Mouse (Mus musculus): ENCODE data around the gene Ccdc84. TPM values are rescaled to one million over a fixed set of nuclear protein-coding genes. Genes with fewer than 3 reads are reported as not detected.
A peak's percentile ranks its signal among the peaks of the same experiment; 100 is the strongest.
"Not testable (repeated sequence)": the region's sequence is repeated elsewhere in the genome, so short reads cannot be mapped to it uniquely, and the experiment has no call there.

Gene Ccdc84
- polyA plus RNA-seq, 1 experiment from 2014 or later: 36.7 TPM

DNA sequence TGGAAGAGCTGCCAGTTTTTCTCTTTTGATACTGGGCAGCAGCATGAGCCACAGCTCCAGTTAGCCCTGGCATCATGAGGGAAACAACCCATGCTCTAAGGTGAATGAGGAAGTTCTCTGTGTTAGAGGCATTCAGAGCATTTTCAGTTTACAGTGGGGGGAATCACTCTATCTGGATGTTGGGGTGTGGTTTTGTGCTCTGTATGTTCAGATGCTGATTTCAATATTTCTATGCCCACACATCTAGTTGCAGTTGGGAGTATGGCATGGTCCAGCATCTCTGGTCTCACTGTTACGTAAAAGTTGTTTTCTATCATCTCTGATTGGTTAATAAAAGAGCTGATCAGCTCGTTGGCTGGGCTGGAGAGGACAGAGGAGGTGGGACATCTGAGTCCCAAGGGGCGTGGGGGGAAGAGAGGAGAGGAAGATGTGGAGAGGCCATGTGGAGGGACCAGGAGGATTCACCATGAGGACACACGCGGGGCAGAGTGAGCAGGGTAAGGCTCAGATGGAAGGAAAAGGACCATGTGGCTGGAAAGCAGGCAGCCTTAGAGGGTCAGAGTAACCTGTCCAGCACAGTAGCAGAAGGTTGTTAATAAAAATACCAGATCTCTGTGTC is 2.0 kb upstream of the Ccdc84 start:
- H3K9ac ChIP-seq: no peak overlapping the region
- 75% methylated on average over 5 of the region's 5 CpGs for WGBS
- no peaks in the 10 kb centered on the region for H3K27me3 ChIP-seq
- no peaks in the 10 kb centered on the region for H3K9me3 ChIP-seq (replicated peaks)
- H3K4me1 ChIP-seq: peaks cover 6% of the 10 kb centered on the region
- no peak overlapping the region for H3K27ac ChIP-seq
- no peak overlapping the region for H3K4me2 ChIP-seq (replicated peaks)
- 0 out of 2 replicates have a peak, but pooled peaks cover 4% of the 10 kb centered on the region for H3K36me3 ChIP-seq
- no peak overlapping the region for H3K4me3 ChIP-seq
- no peak for ATAC-seq (ENCODE audit: low FRiP score)

DNA sequence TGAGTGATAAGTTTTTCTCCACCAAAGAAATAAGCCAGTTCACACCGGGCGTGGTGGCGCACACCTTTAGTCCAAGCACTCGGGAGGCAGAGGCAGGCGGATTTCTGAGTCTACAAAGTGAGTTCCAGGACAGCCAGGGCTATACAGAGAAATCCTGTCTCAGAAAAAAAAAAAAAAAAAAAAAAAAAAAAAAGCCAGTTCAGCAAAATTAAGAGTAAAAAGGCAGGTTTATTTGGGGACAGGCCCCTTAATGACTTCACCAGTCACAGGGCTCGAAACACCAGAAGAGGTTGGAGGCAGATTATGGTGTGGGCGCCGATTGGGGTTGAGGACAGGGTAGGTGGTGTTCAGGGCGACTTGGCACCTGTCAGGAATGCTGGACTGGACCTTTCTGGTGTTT is 1.4 kb upstream of the Ccdc84 start:
- H3K27ac ChIP-seq; H3K9me3 ChIP-seq (replicated peaks); ATAC-seq (ENCODE audit: low FRiP score); H3K9ac ChIP-seq; H3K4me2 ChIP-seq (replicated peaks); H3K27me3 ChIP-seq; H3K4me3 ChIP-seq; H3K36me3 ChIP-seq; H3K4me1 ChIP-seq: not testable (repeated sequence)
- 96% methylated on average over 9 of the region's 9 CpGs for WGBS

DNA sequence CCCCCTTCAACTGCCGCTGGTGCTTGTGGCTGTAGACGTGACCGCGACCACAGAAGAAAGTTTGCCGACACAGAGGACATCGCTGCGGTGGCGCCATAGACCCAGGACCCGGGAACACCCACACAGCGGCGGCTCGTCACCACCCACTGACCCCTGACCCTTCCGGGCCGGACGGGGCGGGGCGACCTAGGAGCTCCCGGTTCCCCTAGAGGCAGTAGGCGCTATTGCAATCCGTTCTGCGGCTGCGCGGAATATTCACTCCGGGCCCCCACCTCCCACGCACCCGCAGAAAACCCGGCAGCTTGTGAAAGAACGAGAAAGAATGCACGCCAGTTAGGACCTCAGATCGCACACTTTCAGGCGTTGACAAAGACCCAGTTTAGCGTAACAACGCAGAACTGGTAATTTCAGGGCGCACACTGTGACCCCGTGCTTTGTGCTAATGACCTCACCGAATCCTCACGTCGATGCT is 441 bp downstream of the Ccdc84 start:
- ATAC-seq (ENCODE audit: low FRiP score): peak; percentile 89
- under 1% methylated on average over 38 of the region's 38 CpGs for WGBS
- Histone ChIP-seq H3K36me3 (peaks cover 15% of the 10 kb centered on the region), H3K9me3 (replicated peaks) (no peaks in the 10 kb centered on the region), H3K4me3 (peak overlapping the region; percentile 80), H3K4me1 (peaks cover 6% of the 10 kb centered on the region), H3K27ac (peak overlapping the region; percentile 77), H3K9ac (peak overlapping the region; percentile 80), H3K27me3 (no peaks in the 10 kb centered on the region), H3K4me2 (replicated peaks) (peak overlapping the region; percentile 93)

- WGBS: 9% methylated on average over 26 of the region's 26 CpGs
- Histone ChIP-seq H3K4me2 (replicated peaks) (peak overlapping the region; percentile 93), H3K27me3 (no peaks in the 10 kb centered on the region), H3K4me3 (peak overlapping the region; percentile 80), H3K36me3 (peaks cover 22% of the 10 kb centered on the region), H3K9ac (peak overlapping the region; percentile 80), H3K27ac (peak overlapping the region; percentile 77; the same call in 1 of the 2 replicates), H3K4me1 (peaks cover 6% of the 10 kb centered on the region), H3K9me3 (replicated peaks) (no peaks in the 10 kb centered on the region)
- ATAC-seq (ENCODE audit: low FRiP score): peak; percentile 79
Measured at GRCm38 (mm10) chr9:44417156-44417891, 1.0 kb downstream of the Ccdc84 start.

DNA sequence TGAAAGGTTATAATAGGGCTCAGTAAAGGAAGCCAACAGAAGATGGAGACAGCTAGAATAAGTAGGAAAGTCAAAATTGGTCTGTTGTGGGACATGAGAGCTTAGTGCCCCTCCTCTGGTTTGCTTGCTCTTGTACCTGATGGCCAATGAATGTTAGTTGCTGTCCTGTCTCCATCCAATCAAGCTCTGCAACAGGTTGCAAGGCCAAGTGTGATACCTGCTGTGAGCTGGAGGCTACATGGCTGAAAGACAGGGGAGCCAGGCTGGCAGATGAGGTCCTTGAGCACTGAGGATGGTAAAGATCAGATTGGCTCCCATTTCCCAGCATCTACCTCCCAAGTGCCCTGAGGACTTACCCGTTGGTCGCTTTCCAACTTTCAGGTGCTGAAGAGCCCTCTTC is 5.6 kb downstream of the Ccdc84 start:
- Histone ChIP-seq H3K4me3 (no peak overlapping the region), H3K27ac (no peak overlapping the region), H3K4me1 (peaks cover 14% of the 10 kb centered on the region), H3K9me3 (replicated peaks) (no peaks in the 10 kb centered on the region), H3K4me2 (replicated peaks) (no peak overlapping the region), H3K36me3 (peaks cover 56% of the 10 kb centered on the region), H3K27me3 (no peaks in the 10 kb centered on the region), H3K9ac (no peak overlapping the region)
- ATAC-seq (ENCODE audit: low FRiP score): no peak
- WGBS: 82% methylated on average over 2 of the region's 2 CpGs

DNA sequence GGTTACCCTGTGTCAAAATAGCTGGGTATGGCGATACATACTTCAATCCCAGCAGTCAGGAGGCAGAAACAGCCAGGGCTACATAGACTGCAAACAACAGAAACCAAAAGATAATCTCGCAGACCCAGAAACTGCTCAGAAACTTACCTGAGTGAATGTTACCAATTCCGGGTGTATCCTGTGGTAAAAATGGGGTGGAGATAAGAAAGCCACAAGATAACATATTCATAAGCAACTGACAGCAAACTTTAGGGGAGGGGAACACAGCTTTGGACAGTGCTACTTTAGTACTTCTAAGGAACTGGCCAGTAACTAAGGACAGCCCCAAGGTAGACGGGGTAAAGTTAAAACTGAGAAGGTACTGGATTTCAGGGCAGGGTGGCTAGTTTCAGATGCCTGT is 6.1 kb downstream of the Ccdc84 start:
- Histone ChIP-seq H3K27ac (no peak overlapping the region), H3K27me3 (no peaks in the 10 kb centered on the region), H3K4me1 (peaks cover 11% of the 10 kb centered on the region), H3K4me2 (replicated peaks) (no peak overlapping the region), H3K4me3 (no peak overlapping the region), H3K36me3 (peaks cover 56% of the 10 kb centered on the region), H3K9ac (no peak overlapping the region), H3K9me3 (replicated peaks) (no peaks in the 10 kb centered on the region)
- no peak for ATAC-seq (ENCODE audit: low FRiP score)
- WGBS: 87% methylated on average over 4 of the region's 4 CpGs

DNA sequence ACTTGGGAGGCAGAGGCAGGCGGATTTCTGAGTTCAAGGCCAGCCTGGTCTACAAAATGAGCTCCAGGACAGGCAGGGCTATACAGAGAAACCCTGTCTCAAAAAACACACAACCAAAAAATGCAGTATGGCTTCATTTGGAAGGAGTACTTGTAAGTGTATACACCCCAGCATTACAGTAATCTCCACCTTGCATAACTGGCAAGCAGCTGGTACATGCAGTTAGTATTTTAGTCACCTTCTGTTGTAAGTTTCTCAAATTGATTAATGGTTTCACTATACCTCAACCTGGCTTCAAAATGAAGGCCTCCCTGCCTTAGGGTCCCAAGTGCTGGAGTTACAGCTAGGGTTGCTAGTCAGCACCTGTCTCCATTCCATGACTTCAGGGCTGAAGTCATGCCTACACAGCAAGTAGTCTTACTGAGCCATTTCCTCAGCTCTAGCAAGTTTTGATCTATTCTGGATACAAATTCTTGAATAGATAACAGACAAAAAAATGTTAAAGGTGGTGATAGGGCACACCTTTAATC is 6.7 kb downstream of the Ccdc84 start:
- H3K27me3 ChIP-seq: no peaks in the 10 kb centered on the region
- 83% methylated on average over 1 of the region's 1 CpGs for WGBS
- H3K4me2 ChIP-seq (replicated peaks): no peak overlapping the region
- no peak overlapping the region for H3K4me3 ChIP-seq
- H3K9ac ChIP-seq: no peak overlapping the region
- H3K27ac ChIP-seq: no peak overlapping the region
- peaks cover 56% of the 10 kb centered on the region for H3K36me3 ChIP-seq
- ATAC-seq (ENCODE audit: low FRiP score): no peak
- peaks cover 7% of the 10 kb centered on the region for H3K4me1 ChIP-seq
- no peaks in the 10 kb centered on the region for H3K9me3 ChIP-seq (replicated peaks)

DNA sequence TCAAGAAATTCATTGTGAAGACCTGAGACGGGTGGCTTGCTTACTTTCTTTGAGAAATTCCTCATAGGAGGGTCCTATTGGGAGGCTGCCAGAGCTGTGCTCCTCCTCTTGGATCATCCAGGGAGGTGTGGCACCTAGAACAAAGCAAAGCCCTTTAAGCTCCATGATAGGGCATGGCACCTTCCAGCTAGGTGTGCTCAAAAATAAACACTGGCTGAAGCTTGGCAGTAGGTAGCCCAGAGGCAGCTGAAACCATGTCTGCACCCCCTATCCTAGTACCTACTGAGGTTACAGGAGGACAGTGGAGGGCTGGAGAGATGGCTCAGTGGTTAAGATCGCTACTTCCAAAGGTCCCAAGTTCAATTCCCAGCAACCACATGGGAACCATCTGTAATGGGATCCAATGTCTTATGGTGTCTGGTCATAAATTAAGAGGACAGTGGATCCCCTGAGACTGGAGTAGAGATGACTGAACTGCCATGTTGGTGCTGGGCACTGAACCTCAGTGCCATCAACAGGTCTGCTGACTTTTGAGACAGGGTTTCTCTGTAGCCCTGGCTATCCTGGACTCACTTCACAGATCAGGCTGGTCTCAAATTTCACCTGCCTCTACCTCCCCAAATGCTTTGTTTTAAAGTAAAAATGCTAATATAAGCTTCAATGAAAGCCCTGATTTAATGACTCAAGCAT is 7.6 kb downstream of the Ccdc84 start:
- Histone ChIP-seq H3K27me3 (no peaks in the 10 kb centered on the region), H3K4me3 (no peak overlapping the region), H3K4me1 (peaks cover 12% of the 10 kb centered on the region), H3K9me3 (replicated peaks) (no peaks in the 10 kb centered on the region), H3K36me3 (peaks cover 56% of the 10 kb centered on the region), H3K4me2 (replicated peaks) (no peak overlapping the region), H3K27ac (no peak overlapping the region), H3K9ac (no peak overlapping the region)
- ATAC-seq (ENCODE audit: low FRiP score): no peak
- WGBS: 91% methylated on average over 2 of the region's 2 CpGs

- WGBS: 86% methylated on average over 9 of the region's 9 CpGs
- H3K9me3 ChIP-seq (replicated peaks); H3K27ac ChIP-seq; ATAC-seq (ENCODE audit: low FRiP score); H3K27me3 ChIP-seq: not testable (repeated sequence)
- Histone ChIP-seq H3K4me2 (replicated peaks) (peak overlapping the region; percentile 84), H3K4me1 (peaks cover 16% of the 10 kb centered on the region), H3K4me3 (peak overlapping the region; percentile 90), H3K36me3 (peaks cover 62% of the 10 kb centered on the region), H3K9ac (peak overlapping the region; percentile 85; the same call in 1 of the 2 replicates)
Measured at GRCm38 (mm10) chr9:44408693-44409092, 9.7 kb downstream of the Ccdc84 start.

- Histone ChIP-seq H3K27me3 (no peaks in the 10 kb centered on the region), H3K9ac (peak overlapping the region; percentile 85), H3K4me3 (peak overlapping the region; percentile 90), H3K36me3 (peaks cover 62% of the 10 kb centered on the region), H3K9me3 (replicated peaks) (no peaks in the 10 kb centered on the region), H3K4me1 (peaks cover 16% of the 10 kb centered on the region), H3K27ac (peak overlapping the region; percentile 96), H3K4me2 (replicated peaks) (peak overlapping the region; percentile 84)
- ATAC-seq (ENCODE audit: low FRiP score): no peak
- under 1% methylated on average over 24 of the region's 24 CpGs for WGBS
Measured at GRCm38 (mm10) chr9:44407752-44408097, 10.6 kb downstream of the Ccdc84 start.

- H3K4me3 ChIP-seq: peak within 1 kb of the TSS; percentile 90
- peaks cover 62% of the 10 kb centered on the region for H3K36me3 ChIP-seq
- H3K4me1 ChIP-seq: peaks cover 16% of the 10 kb centered on the region
- peak; percentile 97 for ATAC-seq (ENCODE audit: low FRiP score)
- H3K9ac ChIP-seq: peak within 1 kb of the TSS; percentile 85
- H3K9me3 ChIP-seq (replicated peaks): no peaks in the 10 kb centered on the region
- H3K27me3 ChIP-seq: no peaks in the 10 kb centered on the region
- H3K4me2 ChIP-seq (replicated peaks): peak within 1 kb of the TSS; percentile 84
- under 1% methylated on average over 51 of the region's 51 CpGs for WGBS
- peak within 1 kb of the TSS; percentile 96 for H3K27ac ChIP-seq
Measured at GRCm38 (mm10) chr9:44406906-44407751, 11.2 kb downstream of the Ccdc84 start, which contains the start of the genes Rps25 and Trappc4. TSS of gene Rps25 (plus strand) at chr9:44407139. TSS of gene Trappc4 (minus strand) at chr9:44407600.

All from hindbrain, embryonic 12.5 days (tissue).